Mouse (Mus musculus) macrophage (primary cell): ENCODE data around the gene Usp3. TPM values are rescaled to one million over a fixed set of nuclear protein-coding genes. Genes with fewer than 3 reads are reported as not detected.

Experiments used
- H3K27ac ChIP-seq: fragments of 350-480 bp; formaldehyde crosslinking; 2 replicates; pipeline ENCODE4 v1.9.0; 2021
- H3K36me3 ChIP-seq: fragments of 350-480 bp; formaldehyde crosslinking; 2 replicates; pipeline ENCODE4 v1.9.0; 2021; ENCODE audit errors: inconsistent target
- H3K4me3 ChIP-seq: fragments of 350-480 bp; formaldehyde crosslinking; 2 replicates; pipeline ENCODE4 v1.9.0; 2021; ENCODE audit errors: inconsistent target
- H3K79me2 ChIP-seq: fragments of 350-480 bp; formaldehyde crosslinking; 2 replicates; pipeline ENCODE4 v1.9.0; 2021; ENCODE audit errors: inconsistent target
- WGBS: methylation state at CpG from one replicate; pipeline ENCODE4 v1.1.7; 2026; ENCODE audit warnings: inconsistent platforms; ENCODE audit not compliant: missing documents; 5-methylcytosine and 5-hydroxymethylcytosine counted together
- polyA plus RNA-seq: library from polyadenylated mRNA; stranded (reverse); fragments of 250-400 nt; gene quantifications from 3 replicates; pipeline ENCODE4 v1.2.4, GENCODE M21; 2018; ENCODE audit warnings: inconsistent platforms

Gene Usp3
- polyA plus RNA-seq, 1 experiment from 2014 or later: 26.5 TPM

DNA sequence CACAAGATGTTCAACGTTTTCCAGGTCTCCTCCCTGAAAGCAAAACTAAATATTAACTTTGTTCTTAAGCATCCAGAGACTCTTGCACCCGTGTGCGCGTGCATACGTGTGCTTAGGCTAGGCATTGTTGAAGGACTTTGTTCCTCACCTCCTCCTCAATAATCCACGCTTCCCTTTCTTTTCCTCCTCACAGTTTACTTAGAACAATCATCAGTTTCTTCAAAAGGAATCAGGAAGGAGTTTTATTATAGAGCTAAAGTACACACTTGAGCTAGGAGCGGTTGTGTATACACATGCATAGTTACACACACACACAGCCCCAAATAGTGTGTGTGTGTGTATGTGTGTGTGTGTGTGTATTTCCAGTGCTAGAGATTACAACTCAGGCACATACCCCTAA, 20.7 kb upstream of the Usp3 start:
- no peak overlapping the region for H3K4me3 ChIP-seq
- WGBS: 76% methylated on average over 7 of the region's 7 CpGs
- H3K79me2 ChIP-seq: no peaks in the 10 kb centered on the region
- H3K27ac ChIP-seq: no peak overlapping the region
- H3K36me3 ChIP-seq: no peaks in the 10 kb centered on the region

- no peak overlapping the region for H3K27ac ChIP-seq
- 27% methylated on average over 18 of the region's 18 CpGs for WGBS
- H3K4me3 ChIP-seq: no peak overlapping the region
- H3K36me3 ChIP-seq: no peaks in the 10 kb centered on the region
- H3K79me2 ChIP-seq: no peaks in the 10 kb centered on the region
Measured at GRCm38 (mm10) chr9:66611478-66612093, 18.6 kb upstream of the Usp3 start.

- Histone ChIP-seq H3K4me3 (no peak overlapping the region), H3K79me2 (no peaks in the 10 kb centered on the region), H3K36me3 (no peaks in the 10 kb centered on the region), H3K27ac (no peak overlapping the region)
- 83% methylated on average over 5 of the region's 5 CpGs for WGBS
Measured at GRCm38 (mm10) chr9:66608817-66609345, 15.9 kb upstream of the Usp3 start.

- Histone ChIP-seq H3K36me3 (no peaks in the 10 kb centered on the region), H3K79me2 (no peaks in the 10 kb centered on the region), H3K27ac (no peak overlapping the region), H3K4me3 (no peak overlapping the region)
- WGBS: 90% methylated on average over 12 of the region's 12 CpGs
Measured at GRCm38 (mm10) chr9:66606851-66607250, 13.9 kb upstream of the Usp3 start.

DNA sequence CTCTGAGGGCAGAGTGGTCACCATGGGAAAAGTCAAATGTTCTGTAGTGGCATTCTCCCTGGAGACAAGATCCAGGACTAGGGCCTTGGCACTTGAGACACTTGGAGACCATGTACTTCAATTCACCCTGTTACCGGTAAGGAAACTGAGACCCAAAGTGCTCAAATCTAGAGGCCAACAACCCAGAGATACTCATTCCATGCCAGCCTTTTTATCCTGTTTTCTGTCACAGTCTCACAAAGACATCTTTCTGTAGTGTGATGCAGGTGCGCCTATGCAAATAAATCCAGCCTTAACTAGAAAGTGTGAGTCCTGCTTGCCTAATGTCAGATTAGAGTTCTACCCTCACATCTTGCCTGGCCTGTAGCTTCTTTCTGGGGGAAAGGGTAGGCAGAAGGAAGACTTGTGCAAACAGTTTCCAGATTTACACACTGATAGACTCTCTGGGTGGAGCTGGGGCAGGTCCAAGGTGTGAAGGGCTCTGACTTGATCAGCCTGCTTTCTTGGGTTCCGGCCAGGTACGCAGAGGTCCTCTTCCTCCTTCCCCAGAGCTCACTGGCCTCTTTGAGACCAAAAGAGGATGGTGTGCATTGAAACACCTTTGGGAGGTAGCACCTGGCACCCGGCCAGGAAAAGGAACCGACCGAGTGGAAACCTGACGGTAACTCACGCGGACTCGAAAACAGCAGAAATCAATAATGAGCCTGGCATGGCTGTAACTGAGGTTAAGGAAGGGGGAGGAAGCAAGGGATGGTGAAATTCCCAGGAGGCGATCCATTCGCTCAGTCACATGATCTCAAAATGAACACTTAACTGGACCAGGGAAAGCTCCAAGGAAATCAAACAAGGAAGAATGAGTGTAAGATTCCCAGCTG, 13.2 kb upstream of the Usp3 start:
- Histone ChIP-seq H3K79me2 (no peaks in the 10 kb centered on the region), H3K36me3 (no peaks in the 10 kb centered on the region), H3K27ac (no peak overlapping the region), H3K4me3 (no peak overlapping the region)
- 82% methylated on average over 11 of the region's 13 CpGs for WGBS

DNA sequence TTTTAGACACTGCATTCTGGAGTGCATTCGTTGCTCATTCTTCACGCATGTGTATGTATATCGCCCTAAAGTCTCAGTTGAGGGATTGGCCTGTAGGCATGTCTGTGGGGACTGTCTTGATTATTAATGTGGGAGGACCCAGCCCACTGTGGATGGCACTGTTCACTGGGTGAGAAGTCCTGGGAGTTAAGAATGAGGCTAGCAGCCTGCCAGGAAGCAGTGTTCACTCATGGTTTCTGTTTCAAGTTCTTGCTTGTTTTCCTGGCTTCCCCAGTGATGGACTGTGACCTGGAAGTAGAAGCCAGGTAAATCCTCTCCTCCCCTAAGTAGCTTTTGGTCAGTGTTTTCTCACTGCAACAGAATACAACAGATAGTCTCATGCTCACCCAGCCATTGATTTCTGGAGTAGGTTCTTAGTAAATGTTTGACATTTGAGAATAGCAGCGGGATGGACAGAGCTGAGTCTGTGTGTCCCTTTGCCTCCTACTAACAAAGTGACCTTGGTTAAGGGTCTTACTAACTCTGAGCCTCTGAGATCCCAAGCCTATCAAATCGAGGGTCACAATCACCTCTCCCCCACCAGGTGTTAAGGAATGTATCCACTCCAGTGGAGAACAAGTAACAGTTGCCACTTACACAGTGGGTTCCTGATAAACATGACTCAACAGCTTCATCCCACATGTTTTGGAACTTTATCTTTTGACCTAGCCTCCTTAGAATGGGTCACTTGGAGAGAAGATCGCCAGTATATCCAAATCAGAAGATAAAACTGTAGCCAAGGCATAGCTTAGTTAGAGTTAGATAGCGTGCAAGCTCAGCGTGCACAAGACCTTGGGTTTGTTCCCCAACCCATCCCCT, 11.6 kb upstream of the Usp3 start:
- Histone ChIP-seq H3K27ac (no peak overlapping the region), H3K79me2 (no peaks in the 10 kb centered on the region), H3K4me3 (no peak overlapping the region), H3K36me3 (no peaks in the 10 kb centered on the region)
- 90% methylated on average over 8 of the region's 8 CpGs for WGBS

- Histone ChIP-seq H3K27ac (no peak overlapping the region), H3K36me3 (no peaks in the 10 kb centered on the region), H3K79me2 (no peaks in the 10 kb centered on the region), H3K4me3 (no peak overlapping the region)
- WGBS: 100% methylated on average over 1 of the region's 1 CpGs
Measured at GRCm38 (mm10) chr9:66603907-66604306, 11.0 kb upstream of the Usp3 start.

DNA sequence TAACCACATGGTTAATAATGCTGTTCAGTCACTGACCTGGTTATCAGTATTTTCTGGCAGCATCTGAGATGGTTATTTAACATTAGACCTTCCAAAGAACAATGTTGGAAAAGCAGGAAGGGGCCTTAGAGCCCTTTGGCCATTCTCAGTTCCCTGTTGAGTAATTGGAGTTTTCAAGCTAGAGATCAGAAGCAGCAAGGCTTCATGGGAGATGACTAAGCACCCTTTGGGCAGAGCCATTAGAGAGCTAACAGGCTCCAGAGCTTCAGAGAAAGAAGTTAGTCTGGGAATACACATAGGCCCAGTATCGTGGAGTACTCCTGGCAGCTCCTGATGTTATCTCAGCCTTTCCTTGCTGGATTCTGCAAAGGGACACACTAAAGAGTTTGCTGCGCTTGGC, 8.1 kb upstream of the Usp3 start:
- 53% methylated on average over 2 of the region's 2 CpGs for WGBS
- no peaks in the 10 kb centered on the region for H3K79me2 ChIP-seq
- no peak overlapping the region for H3K4me3 ChIP-seq
- H3K27ac ChIP-seq: peak overlapping the region; percentile 87
- H3K36me3 ChIP-seq: no peaks in the 10 kb centered on the region

- Histone ChIP-seq H3K4me3 (no peak overlapping the region), H3K36me3 (no peaks in the 10 kb centered on the region), H3K27ac (peak overlapping the region; percentile 87), H3K79me2 (no peaks in the 10 kb centered on the region)
- 38% methylated on average over 2 of the region's 2 CpGs for WGBS
Measured at GRCm38 (mm10) chr9:66600551-66600950, 7.6 kb upstream of the Usp3 start.

- Histone ChIP-seq H3K36me3 (no peaks in the 10 kb centered on the region), H3K4me3 (no peak overlapping the region), H3K79me2 (no peaks in the 10 kb centered on the region), H3K27ac (peak overlapping the region; percentile 87)
- 0% methylated on average over 4 of the region's 4 CpGs for WGBS
Measured at GRCm38 (mm10) chr9:66599577-66599976, 6.6 kb upstream of the Usp3 start.

- no peak overlapping the region for H3K4me3 ChIP-seq
- no peaks in the 10 kb centered on the region for H3K36me3 ChIP-seq
- WGBS: 67% methylated on average over 5 of the region's 5 CpGs
- no peaks in the 10 kb centered on the region for H3K79me2 ChIP-seq
- H3K27ac ChIP-seq: peak overlapping the region; percentile 87
Measured at GRCm38 (mm10) chr9:66598636-66599035, 5.7 kb upstream of the Usp3 start.

- Histone ChIP-seq H3K4me3 (no peak overlapping the region), H3K79me2 (no peaks in the 10 kb centered on the region), H3K36me3 (no peaks in the 10 kb centered on the region), H3K27ac (no peak overlapping the region)
- 86% methylated on average over 7 of the region's 7 CpGs for WGBS
Measured at GRCm38 (mm10) chr9:66597480-66598215, 4.7 kb upstream of the Usp3 start.

DNA sequence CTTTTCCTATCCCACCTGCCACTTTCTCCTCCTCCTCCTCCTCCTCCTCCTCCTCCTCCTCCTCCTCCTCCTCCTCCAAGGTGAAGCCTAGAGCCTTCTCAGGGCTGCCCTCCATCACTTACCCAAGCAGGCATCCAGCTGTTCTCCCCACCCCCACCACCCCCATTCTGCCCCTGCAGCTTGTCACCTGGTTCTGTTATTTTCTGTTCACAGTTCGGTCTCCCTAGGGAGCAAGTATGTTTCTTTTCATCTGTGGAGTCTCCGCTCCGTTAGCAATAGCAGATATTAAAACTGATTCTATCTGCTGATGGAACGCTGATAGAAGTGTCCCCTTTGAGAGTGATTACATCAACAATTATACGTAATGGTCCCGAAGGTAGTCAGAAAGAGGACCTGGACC, 4.1 kb upstream of the Usp3 start:
- WGBS: 87% methylated on average over 6 of the region's 6 CpGs
- Histone ChIP-seq H3K4me3 (no peak overlapping the region), H3K36me3 (no peaks in the 10 kb centered on the region), H3K27ac (no peak overlapping the region), H3K79me2 (peaks cover under 1% of the 10 kb centered on the region; the same call in 1 of the 2 replicates)
